11 mouse cellular contexts compared by ENCODE assay signal in the genomic region with DNA sequence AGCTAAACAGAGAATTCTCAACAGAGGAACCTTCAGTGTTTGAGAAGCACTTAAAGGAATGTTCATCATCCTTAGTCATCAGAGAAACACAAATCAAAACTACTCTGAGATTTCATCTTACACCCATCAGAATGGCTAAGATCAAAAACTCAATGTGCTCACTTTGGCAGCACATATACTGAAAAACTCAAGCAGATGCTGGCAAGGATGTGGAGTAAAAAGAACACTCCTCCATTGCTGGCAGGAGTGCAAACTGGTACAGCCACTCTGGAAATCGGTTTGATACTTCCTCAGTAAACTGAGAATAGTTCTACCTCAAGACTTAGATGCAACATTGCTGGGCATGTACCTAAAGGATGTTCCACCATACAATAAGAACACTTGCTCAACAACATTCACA. TPM values are rescaled to one million over a fixed set of nuclear protein-coding genes. Genes with fewer than 3 reads are reported as not detected.
"Had no signal": no experiment of that assay in that cellular context is flagged by ENCODE, and none has a peak within 500 bp of the region (broad histone marks: within the 10 kb centered on the region; RNA-seq: fewer than 3 reads in every experiment).

No protein-coding gene starts in this region.

- DNase-seq: lung, adult 18-20 months; lung, embryonic 14.5 days; lung, postnatal 10 days; lung, postnatal 4 days; midbrain, embryonic 14.5 days; thymus, adult 18-20 months; thymus, postnatal 14 days; thymus, postnatal 36 days had no signal

- ATAC-seq: midbrain, embryonic 16.5 days had no signal

RNA-seq across cellular contexts. Expression of a gene that starts 41.0 kb away (rescaled TPM):
- total RNA-seq: megakaryocyte, adult 5-6 weeks; megakaryocyte-erythroid progenitor cell, adult 5-6 weeks had no signal
